Mouse (Mus musculus): ENCODE measurements around the gene Fbxw11.

GRCm38 (mm10) chr11:32743891-32744290, 101.4 kb downstream of the Fbxw11 start:
- TF ChIP-seq POLR2A (IDR thresholded peaks at IDR 0.05; ENCODE audit: insufficient read depth, low read depth, low read length) (no peak), CTCF (IDR thresholded peaks at IDR 0.05) (no peak), EP300 (IDR thresholded peaks at IDR 0.05; ENCODE audit: insufficient read depth, low read depth, low read length) (no peak)

All from heart, adult 2 months (tissue).